Mouse (Mus musculus) brain, embryonic 14.5 days (tissue): ENCODE measurements at regions not wholly inside any gene's neighbourhood (a gene's known extent, or its start where the extent isn't known, plus 50 kb on each side); places are given as distances from the start of the nearest gene placed in this dataset.

ENCODE experiments used
- DNase-seq: peaks from one replicate; pipeline ENCODE4 v3.0.0-alpha.2; 2011; ENCODE audit warnings: low read depth
- CTCF ChIP-seq: fragments of 200-500 bp; IDR thresholded peaks from 2 replicates; pipeline ENCODE4 v1.5.1; 2012; ENCODE audit warnings: inconsistent platforms, mild to moderate bottlenecking, moderate library complexity, borderline replicate concordance; ENCODE audit not compliant: insufficient read depth, insufficient read length; ENCODE audit errors: extremely low read depth
- POLR2A ChIP-seq: fragments of 200-500 bp; IDR thresholded peaks from 2 replicates; pipeline ENCODE4 v1.6.1; 2012; ENCODE audit warnings: mild to moderate bottlenecking, inconsistent platforms, borderline replicate concordance; ENCODE audit not compliant: poor library complexity, insufficient read depth, insufficient read length, severe bottlenecking; ENCODE audit errors: extremely low read depth

DNA sequence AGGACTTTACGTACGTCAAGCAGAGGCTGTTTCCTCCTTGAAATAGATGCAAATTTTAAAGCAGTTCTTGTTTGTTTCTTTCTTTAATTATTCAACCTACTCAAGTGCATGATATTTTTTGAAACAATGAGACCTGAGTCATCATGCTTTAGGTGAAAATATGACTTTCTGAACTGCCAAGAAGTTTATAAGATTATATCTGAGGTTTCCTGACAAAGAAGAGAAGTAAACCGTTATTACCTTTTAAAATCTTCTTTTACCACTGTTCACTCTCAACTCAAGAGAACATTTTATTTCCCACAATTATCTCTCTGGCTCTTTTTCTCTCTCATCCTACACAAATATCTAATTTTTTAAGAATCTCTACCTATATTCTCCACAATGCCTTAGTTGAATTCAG, 258.3 kb downstream of the H2afb1 start:
- DNase-seq, result no peak
- no peak for TF ChIP-seq POLR2A
- no peak for TF ChIP-seq CTCF

- no peak for DNase-seq
- TF ChIP-seq CTCF, result no peak
- TF ChIP-seq POLR2A, result no peak
Measured at GRCm38 (mm10) chrX:117298500-117298899, 283.9 kb downstream of the H2afb1 start.

GRCm38 (mm10) chrX:117299697-117300192, 285.2 kb downstream of the H2afb1 start:
- TF ChIP-seq CTCF (no peak), POLR2A (no peak)
- DNase-seq, result peak; percentile 73
